Mouse (Mus musculus): ENCODE data around the gene Cdr2l. TPM values are rescaled to one million over a fixed set of nuclear protein-coding genes. Genes with fewer than 3 reads are reported as not detected.

Cdr2l gene
- polyA plus RNA-seq (2014; fragmentation: Nextera tagmentation; extraction: Ambion mirVana), result 14.6 and 15.1 TPM in 2 replicates

- Histone ChIP-seq H3K9ac (ENCODE audit: low read length) (peak within 1 kb of the TSS; percentile 88), H3K9me3 (ENCODE audit: control insufficient read depth, low read length) (no peaks in the 10 kb centered on the region; the same call in 1 of the 2 replicates), H3K27ac (replicated peaks; ENCODE audit: low read depth, low read length) (peak within 1 kb of the TSS; percentile 37; the same call in 1 of the 2 replicates), H3K36me3 (ENCODE audit: control insufficient read depth, insufficient read depth, low read length) (no peaks in the 10 kb centered on the region), H3K4me2 (ENCODE audit: low read depth, severe bottlenecking) (peak within 1 kb of the TSS; percentile 83), H3K4me3 (ENCODE audit: low read depth, low read length) (peak within 1 kb of the TSS; percentile 62), H3K4me1 (ENCODE audit: control insufficient read depth, insufficient read depth, low read length) (peaks cover 23% of the 10 kb centered on the region), H3K27me3 (ENCODE audit: control insufficient read depth, insufficient read depth, low read length) (no peaks in the 10 kb centered on the region)
- under 1% methylated on average over 74 of the region's 76 CpGs for WGBS
- DNase-seq (ENCODE audit: low spot score) (peak; percentile 91), ATAC-seq (ENCODE audit: insufficient number of reproducible peaks, low FRiP score, low TSS enrichment, low read depth) (peak; percentile 85)
Measured at GRCm38 (mm10) chr11:115381743-115382539, at the start of gene Cdr2l. Cdr2l (plus strand) TSS chr11:115381916.

GRCm38 (mm10) chr11:115334531-115334930 lies 47.2 kb upstream of the Cdr2l start, which contains the start of gene Otop3:
Otop3 (plus strand) TSS chr11:115334731.
- no peak within 1 kb of the TSS for H3K9ac ChIP-seq (ENCODE audit: low read length)
- WGBS, result 5% methylated on average over 29 of the region's 29 CpGs

GRCm38 (mm10) chr11:115335223-115335622 lies 46.5 kb upstream of the Cdr2l start:
- Histone ChIP-seq H3K9ac (ENCODE audit: low read length) (no peak overlapping the region), H3K27me3 (ENCODE audit: control insufficient read depth, insufficient read depth, low read length) (peaks cover 34% of the 10 kb centered on the region), H3K4me2 (ENCODE audit: low read depth, severe bottlenecking) (no peak overlapping the region), H3K9me3 (ENCODE audit: control insufficient read depth, low read length) (no peaks in the 10 kb centered on the region), H3K27ac (replicated peaks; ENCODE audit: low read depth, low read length) (no peak overlapping the region), H3K4me1 (ENCODE audit: control insufficient read depth, insufficient read depth, low read length) (no peaks in the 10 kb centered on the region), H3K36me3 (ENCODE audit: control insufficient read depth, insufficient read depth, low read length) (no peaks in the 10 kb centered on the region), H3K4me3 (ENCODE audit: low read depth, low read length) (no peak overlapping the region)
- ATAC-seq (ENCODE audit: insufficient number of reproducible peaks, low FRiP score, low TSS enrichment, low read depth), result no peak
- no peak for DNase-seq (ENCODE audit: low spot score)
- WGBS, result 58% methylated on average over 12 of the region's 12 CpGs

More at GRCm38 (mm10) chr11:115334531-115334930, 47.2 kb upstream of the Cdr2l start, which contains the start of gene Otop3:
- no peak for ATAC-seq (ENCODE audit: insufficient number of reproducible peaks, low FRiP score, low TSS enrichment, low read depth)
- Histone ChIP-seq H3K4me2 (ENCODE audit: low read depth, severe bottlenecking) (no peak within 1 kb of the TSS), H3K9me3 (ENCODE audit: control insufficient read depth, low read length) (no peaks in the 10 kb centered on the region), H3K4me3 (ENCODE audit: low read depth, low read length) (no peak within 1 kb of the TSS), H3K36me3 (ENCODE audit: control insufficient read depth, insufficient read depth, low read length) (no peaks in the 10 kb centered on the region), H3K27ac (replicated peaks; ENCODE audit: low read depth, low read length) (no peak within 1 kb of the TSS), H3K4me1 (ENCODE audit: control insufficient read depth, insufficient read depth, low read length) (no peaks in the 10 kb centered on the region), H3K27me3 (ENCODE audit: control insufficient read depth, insufficient read depth, low read length) (peaks cover 33% of the 10 kb centered on the region)
- no peak for DNase-seq (ENCODE audit: low spot score)

DNA sequence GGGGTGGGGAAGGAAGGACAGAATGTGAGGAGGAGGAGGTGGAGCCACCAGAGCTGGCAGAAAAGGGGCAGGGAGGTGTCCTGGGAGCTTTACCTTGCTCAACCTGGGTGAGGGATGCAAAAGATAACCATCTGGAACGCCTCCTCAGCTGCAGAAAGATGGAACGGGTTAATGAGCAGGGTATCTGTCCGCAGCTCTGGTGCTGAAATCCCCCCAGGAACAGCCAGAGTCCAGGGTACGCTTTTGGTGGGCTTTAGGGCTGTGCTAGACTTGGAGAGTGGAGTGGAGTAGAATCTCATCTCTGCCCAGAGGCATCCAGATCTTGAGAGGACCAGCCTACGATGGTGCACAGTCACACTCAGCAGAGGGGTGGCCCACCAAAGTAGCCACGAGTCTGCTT lies 45.6 kb upstream of the Cdr2l start:
- Histone ChIP-seq H3K4me2 (ENCODE audit: low read depth, severe bottlenecking) (no peak overlapping the region), H3K9ac (ENCODE audit: low read length) (no peak overlapping the region), H3K27me3 (ENCODE audit: control insufficient read depth, insufficient read depth, low read length) (peaks cover 34% of the 10 kb centered on the region), H3K4me1 (ENCODE audit: control insufficient read depth, insufficient read depth, low read length) (no peaks in the 10 kb centered on the region), H3K36me3 (ENCODE audit: control insufficient read depth, insufficient read depth, low read length) (no peaks in the 10 kb centered on the region), H3K9me3 (ENCODE audit: control insufficient read depth, low read length) (no peaks in the 10 kb centered on the region), H3K4me3 (ENCODE audit: low read depth, low read length) (no peak overlapping the region), H3K27ac (replicated peaks; ENCODE audit: low read depth, low read length) (no peak overlapping the region)
- 18% methylated on average over 6 of the region's 6 CpGs for WGBS
- peak; percentile 73 for DNase-seq (ENCODE audit: low spot score)
- no peak for ATAC-seq (ENCODE audit: insufficient number of reproducible peaks, low FRiP score, low TSS enrichment, low read depth)

DNA sequence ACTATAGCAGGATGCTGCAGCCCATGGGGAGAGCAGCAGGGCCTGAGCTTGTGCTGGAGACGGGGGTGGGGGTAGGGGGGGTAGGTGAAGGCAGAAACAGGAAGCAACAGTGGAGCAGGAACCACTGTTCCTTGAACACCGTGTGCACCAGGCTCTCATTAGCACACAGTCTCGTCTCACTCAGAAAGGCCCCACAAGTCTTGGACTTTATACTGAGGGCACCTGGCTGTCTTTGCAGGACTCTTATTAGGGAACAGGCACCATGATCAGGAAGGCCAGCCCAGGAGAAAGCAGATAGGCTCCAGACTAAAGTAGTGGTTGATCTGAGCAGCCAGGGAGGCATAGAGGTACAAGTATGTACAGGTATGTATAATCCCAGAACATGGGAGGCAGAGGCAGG lies 44.4 kb upstream of the Cdr2l start:
- 55% methylated on average over 3 of the region's 3 CpGs for WGBS
- Histone ChIP-seq H3K9me3 (ENCODE audit: control insufficient read depth, low read length) (no peaks in the 10 kb centered on the region), H3K27me3 (ENCODE audit: control insufficient read depth, insufficient read depth, low read length) (peaks cover 34% of the 10 kb centered on the region), H3K4me1 (ENCODE audit: control insufficient read depth, insufficient read depth, low read length) (no peaks in the 10 kb centered on the region), H3K4me2 (ENCODE audit: low read depth, severe bottlenecking) (no peak overlapping the region), H3K9ac (ENCODE audit: low read length) (no peak overlapping the region), H3K4me3 (ENCODE audit: low read depth, low read length) (no peak overlapping the region), H3K27ac (replicated peaks; ENCODE audit: low read depth, low read length) (no peak overlapping the region), H3K36me3 (ENCODE audit: control insufficient read depth, insufficient read depth, low read length) (no peaks in the 10 kb centered on the region)
- DNase-seq (ENCODE audit: low spot score), result no peak
- no peak for ATAC-seq (ENCODE audit: insufficient number of reproducible peaks, low FRiP score, low TSS enrichment, low read depth)

- WGBS, result 75% methylated on average over 1 of the region's 1 CpGs
- H3K36me3 ChIP-seq (ENCODE audit: control insufficient read depth, insufficient read depth, low read length), result no peaks in the 10 kb centered on the region
- no peak overlapping the region for H3K4me3 ChIP-seq (ENCODE audit: low read depth, low read length)
- H3K27ac ChIP-seq (replicated peaks; ENCODE audit: low read depth, low read length), result no peak overlapping the region
- no peak overlapping the region for H3K9ac ChIP-seq (ENCODE audit: low read length)
- H3K4me1 ChIP-seq (ENCODE audit: control insufficient read depth, insufficient read depth, low read length), result no peaks in the 10 kb centered on the region
- H3K27me3 ChIP-seq (ENCODE audit: control insufficient read depth, insufficient read depth, low read length), result peaks cover 34% of the 10 kb centered on the region
- no peak overlapping the region for H3K4me2 ChIP-seq (ENCODE audit: low read depth, severe bottlenecking)
- ATAC-seq (ENCODE audit: insufficient number of reproducible peaks, low FRiP score, low TSS enrichment, low read depth), result no peak
- H3K9me3 ChIP-seq (ENCODE audit: control insufficient read depth, low read length), result no peaks in the 10 kb centered on the region
- DNase-seq (ENCODE audit: low spot score), result no peak
Measured at GRCm38 (mm10) chr11:115337826-115338225, 43.9 kb upstream of the Cdr2l start.

DNA sequence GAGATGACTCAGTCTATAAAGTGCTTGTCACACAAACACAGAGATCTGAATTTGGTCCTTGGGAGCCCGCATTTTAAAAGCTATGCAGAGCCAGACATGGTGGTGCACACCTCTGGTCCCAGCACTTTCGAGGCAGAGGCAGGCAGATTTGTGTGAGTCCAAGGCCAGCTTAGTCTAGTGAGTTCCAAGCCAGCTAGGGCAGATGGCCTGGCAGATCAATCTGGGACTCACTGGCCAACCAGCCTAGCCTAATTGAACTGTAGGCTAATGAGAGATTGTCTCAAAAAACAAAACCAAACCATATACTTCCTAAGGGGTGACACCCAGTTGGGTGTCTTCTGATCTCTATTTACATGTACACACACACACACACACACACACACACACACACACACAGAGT lies 40.5 kb upstream of the Cdr2l start:
- no peak for DNase-seq (ENCODE audit: low spot score)
- peaks cover 7% of the 10 kb centered on the region for H3K27me3 ChIP-seq (ENCODE audit: control insufficient read depth, insufficient read depth, low read length)
- H3K36me3 ChIP-seq (ENCODE audit: control insufficient read depth, insufficient read depth, low read length), result no peaks in the 10 kb centered on the region
- no peak overlapping the region for H3K9ac ChIP-seq (ENCODE audit: low read length)
- no peak overlapping the region for H3K4me2 ChIP-seq (ENCODE audit: low read depth, severe bottlenecking)
- H3K4me1 ChIP-seq (ENCODE audit: control insufficient read depth, insufficient read depth, low read length), result peaks cover 17% of the 10 kb centered on the region
- no peak overlapping the region for H3K4me3 ChIP-seq (ENCODE audit: low read depth, low read length)
- no peak for ATAC-seq (ENCODE audit: insufficient number of reproducible peaks, low FRiP score, low TSS enrichment, low read depth)
- WGBS, result 64% methylated on average over 2 of the region's 2 CpGs
- H3K27ac ChIP-seq (replicated peaks; ENCODE audit: low read depth, low read length), result no peak overlapping the region
- no peaks in the 10 kb centered on the region for H3K9me3 ChIP-seq (ENCODE audit: control insufficient read depth, low read length)

DNA sequence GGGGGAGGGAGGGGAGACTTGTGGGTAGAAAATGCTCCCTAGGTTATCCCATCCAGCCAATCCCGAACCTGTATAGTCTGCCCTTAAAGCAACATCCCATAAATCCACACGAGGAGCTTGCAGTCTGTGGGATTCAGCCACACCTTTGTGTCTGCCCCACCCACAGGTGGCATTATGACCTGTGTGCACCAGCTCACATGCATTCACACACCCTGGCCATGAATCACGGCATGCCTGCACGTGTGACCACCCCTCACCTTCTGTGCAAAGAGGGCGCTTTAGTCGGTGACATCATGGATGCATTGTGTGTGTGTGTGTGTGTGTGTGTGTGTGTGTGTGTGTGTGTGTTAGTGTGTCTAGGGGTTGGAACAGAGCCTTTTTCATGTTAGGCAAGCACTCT lies 39.9 kb upstream of the Cdr2l start:
- Histone ChIP-seq H3K27ac (replicated peaks; ENCODE audit: low read depth, low read length) (no peak overlapping the region), H3K9me3 (ENCODE audit: control insufficient read depth, low read length) (no peaks in the 10 kb centered on the region), H3K27me3 (ENCODE audit: control insufficient read depth, insufficient read depth, low read length) (peaks cover 5% of the 10 kb centered on the region; the same call in 1 of the 2 replicates), H3K36me3 (ENCODE audit: control insufficient read depth, insufficient read depth, low read length) (no peaks in the 10 kb centered on the region), H3K9ac (ENCODE audit: low read length) (no peak overlapping the region), H3K4me3 (ENCODE audit: low read depth, low read length) (no peak overlapping the region), H3K4me2 (ENCODE audit: low read depth, severe bottlenecking) (no peak overlapping the region), H3K4me1 (ENCODE audit: control insufficient read depth, insufficient read depth, low read length) (peaks cover 23% of the 10 kb centered on the region)
- DNase-seq (ENCODE audit: low spot score) (no peak), ATAC-seq (ENCODE audit: insufficient number of reproducible peaks, low FRiP score, low TSS enrichment, low read depth) (no peak)
- 77% methylated on average over 6 of the region's 6 CpGs for WGBS
